Mouse (Mus musculus) fat pad, adult 2 months (tissue): ENCODE measurements around the gene Kcnn3.

Experiments
- DNase-seq: peaks from one replicate; pipeline ENCODE4 v3.0.0-alpha.2; 2011; ENCODE audit warnings: low read depth, low spot score; ENCODE audit errors: extremely low read depth

Kcnn3 gene

GRCm38 (mm10) chr3:89607327-89607726 is 87.4 kb downstream of the Kcnn3 start:
- no peak for DNase-seq

GRCm38 (mm10) chr3:89612048-89612447 is 92.1 kb downstream of the Kcnn3 start:
- DNase-seq = no peak

- no peak for DNase-seq
Measured at GRCm38 (mm10) chr3:89613526-89614523, 93.9 kb downstream of the Kcnn3 start.

GRCm38 (mm10) chr3:89616861-89617260 is 96.9 kb downstream of the Kcnn3 start:
- DNase-seq = no peak

GRCm38 (mm10) chr3:89617360-89617759 is 97.4 kb downstream of the Kcnn3 start:
- DNase-seq = no peak

- no peak for DNase-seq
Measured at GRCm38 (mm10) chr3:89622825-89623224, 102.9 kb downstream of the Kcnn3 start.

GRCm38 (mm10) chr3:89623531-89623930 is 103.6 kb downstream of the Kcnn3 start:
- DNase-seq = no peak

- DNase-seq = no peak
Measured at GRCm38 (mm10) chr3:89624001-89624400, 104.0 kb downstream of the Kcnn3 start.

GRCm38 (mm10) chr3:89624814-89625445 is 105.0 kb downstream of the Kcnn3 start:
- no peak for DNase-seq

GRCm38 (mm10) chr3:89626556-89626955 is 106.6 kb downstream of the Kcnn3 start:
- no peak for DNase-seq

GRCm38 (mm10) chr3:89629811-89630210 is 109.8 kb downstream of the Kcnn3 start:
- no peak for DNase-seq

- no peak for DNase-seq
Measured at GRCm38 (mm10) chr3:89631750-89632149, 111.8 kb downstream of the Kcnn3 start.

- DNase-seq = no peak
Measured at GRCm38 (mm10) chr3:89633531-89633930, 113.6 kb downstream of the Kcnn3 start.

- DNase-seq = no peak
Measured at GRCm38 (mm10) chr3:89633941-89634340, 114.0 kb downstream of the Kcnn3 start.

- DNase-seq = no peak
Measured at GRCm38 (mm10) chr3:89640804-89641203, 120.8 kb downstream of the Kcnn3 start.

- no peak for DNase-seq
Measured at GRCm38 (mm10) chr3:89643391-89643790, 123.4 kb downstream of the Kcnn3 start.

- DNase-seq = no peak
Measured at GRCm38 (mm10) chr3:89646813-89647255, 126.9 kb downstream of the Kcnn3 start.

GRCm38 (mm10) chr3:89647268-89647874 is 127.4 kb downstream of the Kcnn3 start:
- DNase-seq = no peak

GRCm38 (mm10) chr3:89649890-89650289 is 129.9 kb downstream of the Kcnn3 start:
- no peak for DNase-seq

GRCm38 (mm10) chr3:89653231-89653954 is 133.4 kb downstream of the Kcnn3 start:
- no peak for DNase-seq

GRCm38 (mm10) chr3:89657092-89657491 is 137.1 kb downstream of the Kcnn3 start:
- DNase-seq = no peak
